Mouse (Mus musculus) myocyte (in vitro differentiated cells): ENCODE results near the gene Hs1bp3.

Source experiments
- E2F4 ChIP-seq: IDR thresholded peaks from one replicate; pipeline ENCODE4 v1.6.1; 2011; ENCODE audit warnings: mild to moderate bottlenecking, control low read depth, moderate library complexity; ENCODE audit not compliant: insufficient read depth
- MAX ChIP-seq: IDR thresholded peaks from one replicate; pipeline ENCODE4 v1.6.1; 2011; ENCODE audit warnings: low read depth, mild to moderate bottlenecking, control low read depth
- MYOG ChIP-seq, 3 experiments: IDR thresholded peaks; one replicate each; pipeline ENCODE4 v1.6.1; 2011; ENCODE audit warnings: control low read depth in 2 of 3, low read depth in 2 of 3, mild to moderate bottlenecking in 2 of 3; ENCODE audit not compliant: insufficient read length in 2 of 3, control insufficient read depth in 1 of 3, insufficient read depth in 1 of 3
- POLR2A ChIP-seq: IDR thresholded peaks from one replicate; pipeline ENCODE4 v1.6.1; 2011; ENCODE audit warnings: low read depth, mild to moderate bottlenecking, control low read depth, moderate library complexity; ENCODE audit not compliant: insufficient read length
- POLR2AphosphoS2 ChIP-seq: IDR thresholded peaks from one replicate; pipeline ENCODE4 v1.6.1; 2011; ENCODE audit warnings: low read depth, control low read depth; ENCODE audit not compliant: insufficient read length
- TCF12 ChIP-seq: IDR thresholded peaks from one replicate; pipeline ENCODE4 v1.6.1; 2011; ENCODE audit warnings: mild to moderate bottlenecking, control low read depth; ENCODE audit not compliant: poor library complexity, insufficient read depth, severe bottlenecking
- USF1 ChIP-seq: IDR thresholded peaks from one replicate; pipeline ENCODE4 v1.6.1; 2011; ENCODE audit warnings: low read depth, mild to moderate bottlenecking, control low read depth, moderate library complexity

- TF ChIP-seq POLR2A (no peak), USF1 (no peak), TCF12 (no peak), MAX (no peak), POLR2AphosphoS2 (no peak), E2F4 (no peak), MYOG (IDR thresholded peaks at IDR 0.05; ENCODE audit: control insufficient read depth in 1 of 3, insufficient read depth in 1 of 3, insufficient read length in 2 of 3, low read depth in 2 of 3) (no peak)
Measured at GRCm38 (mm10) chr12:8377169-8377568, 63.9 kb downstream of the Hs1bp3 start.
